Mouse (Mus musculus) hindbrain, postnatal 0 days (tissue): ENCODE measurements around the gene Umodl1. TPM values are rescaled to one million over a fixed set of nuclear protein-coding genes. Genes with fewer than 3 reads are reported as not detected.

Source experiments
- ATAC-seq: fragments of 200-750 bp; cut with Nextera tagmentation; 2 replicates; pipeline ENCODE4 v1.8.0; 2017; ENCODE audit warnings: mild to moderate bottlenecking, moderate TSS enrichment, moderate library complexity
- DNase-seq: peaks from one replicate; pipeline ENCODE4 v3.0.0-alpha.2; 2015; ENCODE audit warnings: low spot score
- H3K27ac ChIP-seq: fragments of 300-500 bp; sonication (generic); 2 replicates; pipeline ENCODE4 v1.5.1; 2014; ENCODE audit warnings: mild to moderate bottlenecking
- H3K27me3 ChIP-seq: fragments of 300-500 bp; sonication (generic); 2 replicates; pipeline ENCODE4 v1.6.1; 2014; ENCODE audit warnings: low read length, mixed read lengths; ENCODE audit not compliant: insufficient read depth
- H3K36me3 ChIP-seq: fragments of 300-500 bp; sonication (generic); 2 replicates; pipeline ENCODE4 v1.6.1; 2014; ENCODE audit warnings: low read length, mixed read lengths; ENCODE audit not compliant: insufficient read depth
- H3K4me1 ChIP-seq: fragments of 300-500 bp; sonication (generic); 2 replicates; pipeline ENCODE4 v1.6.1; 2014; ENCODE audit warnings: antibody characterized with exemption, low read length, mixed read lengths; ENCODE audit not compliant: insufficient read depth
- H3K4me2 ChIP-seq: fragments of 300-500 bp; sonication (generic); 2 replicates; pipeline ENCODE4 v1.6.1; 2014; ENCODE audit warnings: low read depth, mild to moderate bottlenecking, low read length, moderate library complexity, mixed read lengths
- H3K4me3 ChIP-seq: fragments of 300-500 bp; sonication (generic); 2 replicates; pipeline ENCODE4 v1.5.1; 2014; ENCODE audit warnings: low read length
- H3K9ac ChIP-seq: fragments of 300-500 bp; sonication (generic); replicated peaks from 2 replicates; pipeline ENCODE4 v1.6.1; 2014; ENCODE audit warnings: mild to moderate bottlenecking, low read length, moderate library complexity, mixed read lengths
- H3K9me3 ChIP-seq: fragments of 300-500 bp; sonication (generic); 2 replicates; pipeline ENCODE4 v1.6.1; 2016; ENCODE audit warnings: low read length, mixed read lengths
- CTCF ChIP-seq: IDR thresholded peaks from 2 replicates; pipeline ENCODE4 v1.5.1; 2016; ENCODE audit warnings: antibody characterized with exemption, control low read depth, low read depth
- WGBS: fragments of 180-500 bp; shearing (Covaris S2); extraction: QIAGEN DNeasy Blood & Tissue Kit; methylation state at CpG from one replicate; pipeline ENCODE4 v1.1.7; 2014; 5-methylcytosine and 5-hydroxymethylcytosine counted together
- polyA plus RNA-seq: library from polyadenylated mRNA; unstranded; fragments of >200 nt; fragmentation: Nextera tagmentation; extraction: Ambion mirVana; gene quantifications from 2 replicates; pipeline ENCODE4 v1.2.1, GENCODE M21; 2015
- total RNA-seq: library from RNA; depleted of rRNA; stranded (reverse); fragments of >200 nt; gene quantifications from 2 replicates; pipeline ENCODE4 v1.2.3, GENCODE M21; 2014

Umodl1 gene
- total and polyA plus RNA-seq, 2 experiments from 2014 or later: 0.06 to 0.42 TPM

GRCm38 (mm10) chr17:30961936-30962592 lies 7.6 kb downstream of the Umodl1 start:
- WGBS: 77% methylated on average over 7 of the region's 7 CpGs
- Histone ChIP-seq H3K4me1 (no peaks in the 10 kb centered on the region), H3K36me3 (no peaks in the 10 kb centered on the region), H3K9ac (no peak overlapping the region), H3K9me3 (no peaks in the 10 kb centered on the region), H3K27me3 (no peaks in the 10 kb centered on the region), H3K4me2 (no peak overlapping the region), H3K4me3 (no peak overlapping the region), H3K27ac (no peak overlapping the region)
- DNase-seq (no peak), ATAC-seq (no peak)
- TF ChIP-seq CTCF: no peak

GRCm38 (mm10) chr17:30962880-30963279 lies 8.4 kb downstream of the Umodl1 start:
- Histone ChIP-seq H3K4me3 (no peak overlapping the region), H3K9me3 (no peaks in the 10 kb centered on the region), H3K4me2 (no peak overlapping the region), H3K9ac (no peak overlapping the region), H3K4me1 (no peaks in the 10 kb centered on the region), H3K27me3 (no peaks in the 10 kb centered on the region), H3K36me3 (no peaks in the 10 kb centered on the region), H3K27ac (no peak overlapping the region)
- WGBS: 33% methylated on average over 2 of the region's 2 CpGs
- peak; percentile 52 for DNase-seq
- ATAC-seq: no peak
- no peak for TF ChIP-seq CTCF

GRCm38 (mm10) chr17:30969983-30970382 lies 15.5 kb downstream of the Umodl1 start:
- H3K36me3 ChIP-seq: no peaks in the 10 kb centered on the region
- no peak for ATAC-seq

GRCm38 (mm10) chr17:30971877-30972276 lies 17.4 kb downstream of the Umodl1 start:
- Histone ChIP-seq H3K36me3 (no peaks in the 10 kb centered on the region), H3K27ac (no peak overlapping the region), H3K9me3 (no peaks in the 10 kb centered on the region), H3K4me2 (no peak overlapping the region), H3K27me3 (no peaks in the 10 kb centered on the region), H3K4me3 (no peak overlapping the region), H3K4me1 (no peaks in the 10 kb centered on the region), H3K9ac (no peak overlapping the region)
- TF ChIP-seq CTCF: no peak
- WGBS: 86% methylated on average over 7 of the region's 7 CpGs
- DNase-seq (no peak), ATAC-seq (no peak)

More at GRCm38 (mm10) chr17:30969983-30970382, 15.5 kb downstream of the Umodl1 start:
- Histone ChIP-seq H3K9ac (no peak overlapping the region), H3K27me3 (no peaks in the 10 kb centered on the region), H3K27ac (no peak overlapping the region), H3K9me3 (no peaks in the 10 kb centered on the region), H3K4me1 (no peaks in the 10 kb centered on the region), H3K4me2 (no peak overlapping the region), H3K4me3 (no peak overlapping the region)
- WGBS: 41% methylated on average over 4 of the region's 4 CpGs
- peak; percentile 37 for DNase-seq
- TF ChIP-seq CTCF: no peak

DNA sequence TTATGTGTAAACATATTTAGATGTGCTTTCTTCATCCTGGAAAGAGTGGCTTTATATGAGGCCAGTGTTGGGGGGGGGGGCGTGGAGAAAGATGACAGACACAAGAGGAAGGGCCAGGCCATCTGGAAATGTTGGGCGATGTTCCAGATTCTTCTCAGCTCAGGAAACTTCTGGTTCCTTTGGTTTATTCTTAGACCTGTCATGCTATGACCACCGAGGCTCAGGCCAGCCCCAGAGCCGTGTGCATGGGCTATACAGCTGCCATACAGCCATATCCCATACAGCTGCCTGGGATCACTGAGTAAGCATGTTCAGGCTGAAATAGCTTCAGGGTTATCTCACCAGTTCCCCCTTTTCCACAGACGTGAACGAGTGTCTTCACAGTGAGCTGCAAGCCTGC lies 18.9 kb downstream of the Umodl1 start:
- no peak overlapping the region for H3K4me3 ChIP-seq
- no peak for DNase-seq
- no peaks in the 10 kb centered on the region for H3K36me3 ChIP-seq
- no peaks in the 10 kb centered on the region for H3K27me3 ChIP-seq
- no peaks in the 10 kb centered on the region for H3K4me1 ChIP-seq
- no peak for ATAC-seq
- H3K9me3 ChIP-seq: no peaks in the 10 kb centered on the region
- no peak overlapping the region for H3K9ac ChIP-seq
- H3K4me2 ChIP-seq: no peak overlapping the region
- 67% methylated on average over 6 of the region's 6 CpGs for WGBS
- no peak for TF ChIP-seq CTCF
- no peak overlapping the region for H3K27ac ChIP-seq

GRCm38 (mm10) chr17:30977290-30977689 lies 22.9 kb downstream of the Umodl1 start:
- H3K4me2 ChIP-seq: no peak overlapping the region

DNA sequence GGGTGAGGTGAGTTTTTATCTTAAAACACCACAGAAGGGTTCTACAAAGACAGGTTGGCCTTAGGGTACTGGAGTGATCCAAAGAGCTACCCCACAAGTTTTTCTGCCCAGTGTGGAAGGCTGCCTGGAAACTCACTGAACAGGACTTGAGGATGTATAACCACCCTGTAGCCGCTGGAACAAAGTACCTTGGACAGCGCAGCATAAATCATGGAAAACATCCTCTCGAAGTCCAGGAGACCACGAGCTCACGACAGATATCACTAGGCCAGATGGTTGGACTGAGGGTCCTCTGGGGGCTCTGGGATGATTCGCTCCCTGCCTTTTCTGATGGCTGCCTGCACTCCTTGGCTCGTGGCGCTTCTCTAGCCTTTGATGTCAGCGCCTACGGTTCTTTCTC lies 24.1 kb downstream of the Umodl1 start:
- ATAC-seq (no peak), DNase-seq (no peak)
- H3K27me3 ChIP-seq: no peaks in the 10 kb centered on the region
- H3K4me3 ChIP-seq: no peak overlapping the region
- H3K4me1 ChIP-seq: no peaks in the 10 kb centered on the region
- no peaks in the 10 kb centered on the region for H3K9me3 ChIP-seq
- H3K9ac ChIP-seq: no peak overlapping the region
- no peak overlapping the region for H3K27ac ChIP-seq
- TF ChIP-seq CTCF: no peak
- no peaks in the 10 kb centered on the region for H3K36me3 ChIP-seq
- H3K4me2 ChIP-seq: no peak overlapping the region
- WGBS: 73% methylated on average over 10 of the region's 10 CpGs

More at GRCm38 (mm10) chr17:30977290-30977689, 22.9 kb downstream of the Umodl1 start:
- Histone ChIP-seq H3K4me3 (no peak overlapping the region), H3K9me3 (no peaks in the 10 kb centered on the region), H3K36me3 (no peaks in the 10 kb centered on the region), H3K27ac (no peak overlapping the region), H3K4me1 (no peaks in the 10 kb centered on the region), H3K27me3 (no peaks in the 10 kb centered on the region), H3K9ac (no peak overlapping the region)
- DNase-seq (no peak), ATAC-seq (no peak)
- WGBS: 40% methylated on average over 2 of the region's 2 CpGs
- TF ChIP-seq CTCF: no peak
